Mouse (Mus musculus): Measurements from ENCODE around the gene Olfr1277. TPM values are rescaled to one million over a fixed set of nuclear protein-coding genes. Genes with fewer than 3 reads are reported as not detected.

The Olfr1277 gene
- polyA plus RNA-seq (2012; ENCODE audit: insufficient read depth, low replicate concordance): not detected in 2 replicates

GRCm38 (mm10) chr2:111274006-111274405 is at the start of gene Olfr1277:
Gene Olfr1277 (minus strand): TSS chr2:111274106.
- no peak for TF ChIP-seq FLI1 (IDR thresholded peaks at IDR 0.05; ENCODE audit: low read length)
- no peak for TF ChIP-seq GATA1 (IDR thresholded peaks at IDR 0.05; ENCODE audit: borderline replicate concordance, low read length)
- no peaks in the 10 kb centered on the region for H3K36me3 ChIP-seq (replicated peaks; ENCODE audit: low read length)
- no peaks in the 10 kb centered on the region for H3K27me3 ChIP-seq (replicated peaks)
- H3K4me3 ChIP-seq (replicated peaks): no peak within 1 kb of the TSS
- no peaks in the 10 kb centered on the region for H3K4me1 ChIP-seq
- no peaks in the 10 kb centered on the region for H3K9me3 ChIP-seq

- Histone ChIP-seq H3K36me3 (replicated peaks; ENCODE audit: low read length) (no peaks in the 10 kb centered on the region), H3K4me1 (no peaks in the 10 kb centered on the region), H3K27me3 (replicated peaks) (no peaks in the 10 kb centered on the region), H3K9me3 (no peaks in the 10 kb centered on the region), H3K4me3 (replicated peaks) (no peak within 1 kb of the TSS)
- TF ChIP-seq FLI1 (IDR thresholded peaks at IDR 0.05; ENCODE audit: low read length): no peak
- TF ChIP-seq GATA1 (IDR thresholded peaks at IDR 0.05; ENCODE audit: borderline replicate concordance, low read length): no peak
Measured at GRCm38 (mm10) chr2:111313717-111314116, 39.8 kb upstream of the Olfr1277 start, which contains the start of gene Olfr1280. Gene Olfr1280 (plus strand): TSS chr2:111314017.

- Histone ChIP-seq H3K36me3 (replicated peaks; ENCODE audit: low read length) (no peaks in the 10 kb centered on the region), H3K9me3 (no peaks in the 10 kb centered on the region), H3K27me3 (replicated peaks) (no peaks in the 10 kb centered on the region), H3K4me1 (no peaks in the 10 kb centered on the region), H3K4me3 (replicated peaks) (no peak within 1 kb of the TSS)
- TF ChIP-seq FLI1 (IDR thresholded peaks at IDR 0.05; ENCODE audit: low read length): no peak
- no peak for TF ChIP-seq GATA1 (IDR thresholded peaks at IDR 0.05; ENCODE audit: borderline replicate concordance, low read length)
Measured at GRCm38 (mm10) chr2:111300374-111300773, 26.5 kb upstream of the Olfr1277 start, which contains the start of gene Olfr1279. Gene Olfr1279 (plus strand): TSS chr2:111300635.

- Histone ChIP-seq H3K27me3 (replicated peaks) (no peaks in the 10 kb centered on the region), H3K4me3 (replicated peaks) (no peak overlapping the region), H3K4me1 (no peaks in the 10 kb centered on the region), H3K36me3 (replicated peaks; ENCODE audit: low read length) (no peaks in the 10 kb centered on the region), H3K9me3 (no peaks in the 10 kb centered on the region)
- TF ChIP-seq FLI1 (IDR thresholded peaks at IDR 0.05; ENCODE audit: low read length) (no peak), GATA1 (IDR thresholded peaks at IDR 0.05; ENCODE audit: borderline replicate concordance, low read length) (no peak)
Measured at GRCm38 (mm10) chr2:111298541-111298940, 24.6 kb upstream of the Olfr1277 start.

GRCm38 (mm10) chr2:111289836-111290235 is 15.9 kb upstream of the Olfr1277 start, which contains the start of gene Olfr1278:
Gene Olfr1278 (plus strand): TSS chr2:111290136.
- Histone ChIP-seq H3K27me3 (replicated peaks) (no peaks in the 10 kb centered on the region), H3K36me3 (replicated peaks; ENCODE audit: low read length) (no peaks in the 10 kb centered on the region), H3K9me3 (no peaks in the 10 kb centered on the region), H3K4me3 (replicated peaks) (no peak within 1 kb of the TSS), H3K4me1 (no peaks in the 10 kb centered on the region)
- TF ChIP-seq GATA1 (IDR thresholded peaks at IDR 0.05; ENCODE audit: borderline replicate concordance, low read length): no peak
- TF ChIP-seq FLI1 (IDR thresholded peaks at IDR 0.05; ENCODE audit: low read length): no peak

- TF ChIP-seq FLI1 (IDR thresholded peaks at IDR 0.05; ENCODE audit: low read length) (no peak), GATA1 (IDR thresholded peaks at IDR 0.05; ENCODE audit: borderline replicate concordance, low read length) (no peak)
- Histone ChIP-seq H3K4me1 (no peaks in the 10 kb centered on the region), H3K9me3 (no peaks in the 10 kb centered on the region), H3K27me3 (replicated peaks) (no peaks in the 10 kb centered on the region), H3K4me3 (replicated peaks) (no peak within 1 kb of the TSS), H3K36me3 (replicated peaks; ENCODE audit: low read length) (no peaks in the 10 kb centered on the region)
Measured at GRCm38 (mm10) chr2:111254216-111254615, 19.7 kb downstream of the Olfr1277 start, which contains the start of gene Olfr1276. Gene Olfr1276 (plus strand): TSS chr2:111254516.

- H3K27me3 ChIP-seq (replicated peaks): no peaks in the 10 kb centered on the region
- H3K4me1 ChIP-seq: no peaks in the 10 kb centered on the region
- TF ChIP-seq GATA1 (IDR thresholded peaks at IDR 0.05; ENCODE audit: borderline replicate concordance, low read length): no peak
- TF ChIP-seq FLI1 (IDR thresholded peaks at IDR 0.05; ENCODE audit: low read length): no peak
- no peak within 1 kb of the TSS for H3K4me3 ChIP-seq (replicated peaks)
- H3K9me3 ChIP-seq: no peaks in the 10 kb centered on the region; the same call in 1 of the 2 replicates
- no peaks in the 10 kb centered on the region for H3K36me3 ChIP-seq (replicated peaks; ENCODE audit: low read length)
Measured at GRCm38 (mm10) chr2:111235186-111235585, 38.7 kb downstream of the Olfr1277 start, which contains the start of gene Olfr1275. Gene Olfr1275 (minus strand): TSS chr2:111235286.

GRCm38 (mm10) chr2:111229502-111229901 is 44.4 kb downstream of the Olfr1277 start, which contains the start of gene 4930430A15Rik:
Gene 4930430A15Rik (minus strand): TSS chr2:111229602.
- Histone ChIP-seq H3K9me3 (peaks cover 7% of the 10 kb centered on the region; the same call in 1 of the 2 replicates), H3K4me3 (replicated peaks) (no peak within 1 kb of the TSS), H3K27me3 (replicated peaks) (no peaks in the 10 kb centered on the region), H3K36me3 (replicated peaks; ENCODE audit: low read length) (no peaks in the 10 kb centered on the region), H3K4me1 (no peaks in the 10 kb centered on the region)
- TF ChIP-seq FLI1 (IDR thresholded peaks at IDR 0.05; ENCODE audit: low read length) (no peak), GATA1 (IDR thresholded peaks at IDR 0.05; ENCODE audit: borderline replicate concordance, low read length) (no peak)

Other genes with a start within 250 kb of the Olfr1277 start
- gene Gm13941, start 168.1 kb downstream of the Olfr1277 start, polyA plus RNA-seq (2012; ENCODE audit: insufficient read depth, low replicate concordance): not detected in 2 replicates
- gene Gm15130, start 121.2 kb downstream of the Olfr1277 start, polyA plus RNA-seq (2012; ENCODE audit: insufficient read depth, low replicate concordance): not detected in 2 replicates
- not detected in 2 replicates for gene 4930430A15Rik, start 44.5 kb downstream of the Olfr1277 start, polyA plus RNA-seq (2012; ENCODE audit: insufficient read depth, low replicate concordance)
- not detected in 2 replicates for gene Olfr1275, start 38.8 kb downstream of the Olfr1277 start, polyA plus RNA-seq (2012; ENCODE audit: insufficient read depth, low replicate concordance)
- gene Olfr1276, start 19.6 kb downstream of the Olfr1277 start, polyA plus RNA-seq (2012; ENCODE audit: insufficient read depth, low replicate concordance): 1.2 TPM in 1 of 2 replicates, not detected in the other
- gene Olfr1278, start 16.0 kb upstream of the Olfr1277 start, polyA plus RNA-seq (2012; ENCODE audit: insufficient read depth, low replicate concordance): not detected in 2 replicates
- not detected in 2 replicates for gene Olfr1279, start 26.5 kb upstream of the Olfr1277 start, polyA plus RNA-seq (2012; ENCODE audit: insufficient read depth, low replicate concordance)
- gene Olfr1280, start 39.9 kb upstream of the Olfr1277 start, polyA plus RNA-seq (2012; ENCODE audit: insufficient read depth, low replicate concordance): not detected in 2 replicates
- not detected in 2 replicates for gene Olfr1281, start 52.4 kb upstream of the Olfr1277 start, polyA plus RNA-seq (2012; ENCODE audit: insufficient read depth, low replicate concordance)
- gene Olfr1282, start 62.0 kb upstream of the Olfr1277 start, polyA plus RNA-seq (2012; ENCODE audit: insufficient read depth, low replicate concordance): not detected in 2 replicates
- not detected in 2 replicates for gene Olfr1283, start 92.7 kb upstream of the Olfr1277 start, polyA plus RNA-seq (2012; ENCODE audit: insufficient read depth, low replicate concordance)
- gene Olfr1284, start 101.4 kb upstream of the Olfr1277 start, polyA plus RNA-seq (2012; ENCODE audit: insufficient read depth, low replicate concordance): not detected in 2 replicates
- not detected in 2 replicates for gene Olfr1286, start 149.0 kb upstream of the Olfr1277 start, polyA plus RNA-seq (2012; ENCODE audit: insufficient read depth, low replicate concordance)
- not detected in 2 replicates for gene Olfr1287, start 175.0 kb upstream of the Olfr1277 start, polyA plus RNA-seq (2012; ENCODE audit: insufficient read depth, low replicate concordance)
- not detected in 2 replicates for gene Olfr1288, start 200.0 kb upstream of the Olfr1277 start, polyA plus RNA-seq (2012; ENCODE audit: insufficient read depth, low replicate concordance)
- not detected in 2 replicates for gene Olfr1289, start 206.7 kb upstream of the Olfr1277 start, polyA plus RNA-seq (2012; ENCODE audit: insufficient read depth, low replicate concordance)
- gene Olfr1290, start 219.7 kb upstream of the Olfr1277 start, polyA plus RNA-seq (2012; ENCODE audit: insufficient read depth, low replicate concordance): not detected in 2 replicates
- not detected in 2 replicates for gene Olfr1291-ps1, start 223.1 kb upstream of the Olfr1277 start, polyA plus RNA-seq (2012; ENCODE audit: insufficient read depth, low replicate concordance)

All from megakaryocyte, embryonic 14.5 days (primary cell).